Mouse (Mus musculus): ENCODE measurements at regions not wholly inside any gene's neighbourhood (a gene's known extent, or its start where the extent isn't known, plus 50 kb on each side); places are given as distances from the start of the nearest gene placed in this dataset.
"Not testable (repeated sequence)": the region's sequence is repeated elsewhere in the genome, so short reads cannot be mapped to it uniquely, and the experiment has no call there.

GRCm38 (mm10) chr4:55279351-55279750, 70.5 kb upstream of the Rad23b start:
- not testable (repeated sequence) for DNase-seq (ENCODE audit: low read depth)

- DNase-seq (ENCODE audit: low read depth): peak; percentile 39
Observed at GRCm38 (mm10) chr4:55280706-55281105, 69.1 kb upstream of the Rad23b start.

- DNase-seq (ENCODE audit: low read depth): no peak
Observed at GRCm38 (mm10) chr4:55281486-55282096, 68.3 kb upstream of the Rad23b start.

GRCm38 (mm10) chr4:55282474-55282873, 67.4 kb upstream of the Rad23b start:
- DNase-seq (ENCODE audit: low read depth): no peak

- peak; percentile 75 for DNase-seq (ENCODE audit: low read depth)
Observed at GRCm38 (mm10) chr4:55284722-55285225, 65.1 kb upstream of the Rad23b start.

- peak; percentile 36 for DNase-seq (ENCODE audit: low read depth)
Observed at GRCm38 (mm10) chr4:55285641-55286040, 64.2 kb upstream of the Rad23b start.

GRCm38 (mm10) chr4:55288456-55288855, 61.4 kb upstream of the Rad23b start:
- no peak for DNase-seq (ENCODE audit: low read depth)

- DNase-seq (ENCODE audit: low read depth): peak; percentile 55
Observed at GRCm38 (mm10) chr4:55292277-55292676, 57.6 kb upstream of the Rad23b start.

GRCm38 (mm10) chr4:55292701-55293100, 57.1 kb upstream of the Rad23b start:
- DNase-seq (ENCODE audit: low read depth): no peak

GRCm38 (mm10) chr4:55293347-55294079, 56.3 kb upstream of the Rad23b start:
- DNase-seq (ENCODE audit: low read depth): no peak

GRCm38 (mm10) chr4:55294255-55294687, 55.6 kb upstream of the Rad23b start:
- no peak for DNase-seq (ENCODE audit: low read depth)

- DNase-seq (ENCODE audit: low read depth): no peak
Observed at GRCm38 (mm10) chr4:55297841-55298240, 52.0 kb upstream of the Rad23b start.
